Mouse (Mus musculus): ENCODE data around the gene Vmn1r118. TPM values are rescaled to one million over a fixed set of nuclear protein-coding genes. Genes with fewer than 3 reads are reported as not detected.
"Not testable (repeated sequence)": the region's sequence is repeated elsewhere in the genome, so short reads cannot be mapped to it uniquely, and the experiment has no call there.

Vmn1r118 gene
- not detected for total RNA-seq (2021)
- long read RNA-seq, experiment 1 = 0 reads
- long read RNA-seq, experiment 2 = 0 reads

DNA sequence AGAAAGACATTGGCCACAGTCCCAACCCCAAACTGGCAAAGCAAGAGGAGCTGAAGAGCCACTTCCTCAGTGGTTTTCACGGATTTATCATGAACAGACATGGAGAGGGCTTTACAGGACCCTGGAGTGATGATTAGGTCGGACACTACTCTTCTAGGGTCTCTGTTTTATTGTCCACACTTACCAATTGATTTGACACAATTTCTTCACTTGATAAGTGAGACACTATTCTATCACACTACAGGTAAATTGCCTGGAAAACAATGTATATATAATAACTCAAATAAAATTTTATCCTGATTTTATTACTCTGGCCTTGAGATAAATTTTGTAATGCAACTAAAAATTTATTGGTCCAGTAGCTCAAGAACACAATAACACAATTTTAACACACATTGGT, at the start of gene Vmn1r118:
Gene Vmn1r118 (minus strand): TSS at position 101 of the 400 bp plus-strand sequence.
- DNase-seq (ENCODE audit: low spot score) = not testable (repeated sequence)

DNA sequence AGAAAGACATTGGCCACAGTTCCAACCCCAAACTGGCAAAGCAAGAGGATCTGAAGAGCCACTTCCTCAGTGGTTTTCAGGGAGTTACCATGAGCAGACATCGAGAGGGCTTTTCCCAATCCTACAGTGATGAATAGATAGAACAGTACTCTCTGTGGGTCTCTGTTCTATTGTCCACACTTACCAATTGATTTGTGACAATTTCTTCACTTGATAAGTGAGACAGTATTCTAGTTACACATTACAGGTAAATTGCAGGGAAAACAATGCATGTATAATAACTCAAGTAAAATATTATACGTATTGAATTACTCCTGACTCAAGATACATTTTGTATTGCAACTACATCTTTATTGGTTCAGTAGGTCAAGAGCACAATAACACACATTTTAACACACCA, 28.1 kb downstream of the Vmn1r118 start, which contains the start of gene Vmn1r117:
Gene Vmn1r117 (minus strand): TSS at position 101 of the 400 bp plus-strand sequence.
- DNase-seq (ENCODE audit: low spot score) = not testable (repeated sequence)

DNA sequence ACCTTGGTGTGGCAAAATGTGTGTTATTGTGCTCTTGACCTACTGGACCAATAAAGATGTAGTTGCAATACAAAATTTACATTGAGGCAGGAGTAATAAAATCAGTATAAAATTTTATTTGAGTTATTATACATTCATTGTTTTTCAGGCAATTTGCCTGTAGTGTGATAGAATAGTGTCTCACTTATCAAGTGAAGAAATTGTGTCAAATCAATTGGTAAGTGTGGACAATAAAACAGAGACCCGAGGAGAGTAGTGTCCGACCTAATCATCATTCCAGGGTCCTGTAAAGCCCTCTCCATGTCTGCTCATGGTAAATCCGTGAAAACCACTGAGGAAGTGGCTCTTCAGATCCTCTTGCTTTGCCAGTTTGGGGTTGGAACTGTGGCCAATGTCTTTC, 40.2 kb downstream of the Vmn1r118 start, which contains the start of gene Vmn1r116:
Gene Vmn1r116 (plus strand): TSS at position 301 of the 400 bp plus-strand sequence.
- not testable (repeated sequence) for DNase-seq (ENCODE audit: low spot score)

Other genes starting within 250 kb of the Vmn1r118 start
- not detected for gene Vmn1r107, start 243.4 kb downstream of the Vmn1r118 start, total RNA-seq (2021)
- not detected for gene Vmn1r111, start 209.1 kb downstream of the Vmn1r118 start, total RNA-seq (2021)
- gene Gm10668, start 181.7 kb downstream of the Vmn1r118 start, total RNA-seq (2021) = not detected
- gene Vmn1r112, start 141.2 kb downstream of the Vmn1r118 start, total RNA-seq (2021) = not detected
- not detected for gene Vmn1r113, start 125.1 kb downstream of the Vmn1r118 start, total RNA-seq (2021)
- not detected for gene Vmn1r114, start 100.2 kb downstream of the Vmn1r118 start, total RNA-seq (2021)
- gene Vmn1r115, start 67.4 kb downstream of the Vmn1r118 start, total RNA-seq (2021) = not detected
- gene Vmn1r116, start 40.1 kb downstream of the Vmn1r118 start, total RNA-seq (2021) = not detected
- gene Vmn1r117, start 28.2 kb downstream of the Vmn1r118 start, total RNA-seq (2021) = not detected
- not detected for gene Vmn1r119, start 100.1 kb upstream of the Vmn1r118 start, total RNA-seq (2021)
- gene Vmn1r120, start 141.4 kb upstream of the Vmn1r118 start, total RNA-seq (2021) = not detected
- gene Vmn1r121, start 186.2 kb upstream of the Vmn1r118 start, total RNA-seq (2021) = not detected
- gene Vmn1r122, start 221.8 kb upstream of the Vmn1r118 start, total RNA-seq (2021) = not detected
- not detected for gene Vmn1r123, start 249.8 kb upstream of the Vmn1r118 start, total RNA-seq (2021)